Mouse (Mus musculus) heart, postnatal 0 days (tissue): Measurements from ENCODE around the gene Zbtb38. TPM values are rescaled to one million over a fixed set of nuclear protein-coding genes. Genes with fewer than 3 reads are reported as not detected.

ENCODE experiments used
- ATAC-seq: fragments of 200-750 bp; cut with Nextera tagmentation; 2 replicates; pipeline ENCODE4 v1.8.0; 2017; ENCODE audit warnings: low read depth, moderate number of reproducible peaks, moderate library complexity; ENCODE audit not compliant: insufficient read depth
- DNase-seq: peaks from one replicate; pipeline ENCODE4 v3.0.0-alpha.2; 2016; ENCODE audit warnings: low spot score
- H3K27ac ChIP-seq: fragments of 300-500 bp; sonication (generic); 2 replicates; pipeline ENCODE4 v1.5.1; 2014; ENCODE audit warnings: low read depth, mild to moderate bottlenecking
- H3K27me3 ChIP-seq: fragments of 300-500 bp; sonication (generic); 2 replicates; pipeline ENCODE4 v1.6.1; 2014; ENCODE audit warnings: low read length, mixed read lengths; ENCODE audit not compliant: control insufficient read depth, insufficient read depth
- H3K36me3 ChIP-seq: fragments of 300-500 bp; sonication (generic); replicated peaks from 2 replicates; pipeline ENCODE4 v1.6.1; 2014; ENCODE audit warnings: low read length, mixed read lengths; ENCODE audit not compliant: control insufficient read depth, insufficient read depth
- H3K4me1 ChIP-seq: fragments of 300-500 bp; sonication (generic); 2 replicates; pipeline ENCODE4 v1.6.1; 2014; ENCODE audit warnings: antibody characterized with exemption; ENCODE audit not compliant: control insufficient read depth, insufficient read depth
- H3K4me2 ChIP-seq: fragments of 300-500 bp; sonication (generic); 2 replicates; pipeline ENCODE4 v1.6.1; 2014; ENCODE audit warnings: low read depth, mild to moderate bottlenecking, low read length, moderate library complexity
- H3K4me3 ChIP-seq: fragments of 300-500 bp; sonication (generic); 2 replicates; pipeline ENCODE4 v1.5.1; 2014; ENCODE audit warnings: low read depth, low read length
- H3K9ac ChIP-seq: fragments of 300-500 bp; sonication (generic); replicated peaks from 2 replicates; pipeline ENCODE4 v1.6.1; 2014; ENCODE audit warnings: low read depth, low read length, mixed read lengths
- H3K9me3 ChIP-seq: fragments of 300-500 bp; sonication (generic); replicated peaks from 2 replicates; pipeline ENCODE4 v1.6.1; 2016; ENCODE audit warnings: low read length; ENCODE audit not compliant: control insufficient read depth
- CTCF ChIP-seq: IDR thresholded peaks from 2 replicates; pipeline ENCODE4 v1.5.1; 2016; ENCODE audit warnings: antibody characterized with exemption, control low read depth, low read depth
- EP300 ChIP-seq: IDR thresholded peaks from 2 replicates; pipeline ENCODE4 v1.6.1; 2016; ENCODE audit warnings: antibody characterized with exemption, low read depth
- WGBS: fragments of 180-500 bp; shearing (Covaris S2); extraction: QIAGEN DNeasy Blood & Tissue Kit; methylation state at CpG from one replicate; pipeline ENCODE4 v1.1.7; 2014; 5-methylcytosine and 5-hydroxymethylcytosine counted together
- polyA plus RNA-seq: library from polyadenylated mRNA; unstranded; fragments of >200 nt; fragmentation: Nextera tagmentation; extraction: Ambion mirVana; gene quantifications from 2 replicates; pipeline ENCODE4 v1.2.1, GENCODE M21; 2015
- total RNA-seq: library from RNA; depleted of rRNA; stranded (reverse); fragments of >200 nt; gene quantifications from 2 replicates; pipeline ENCODE4 v1.2.3, GENCODE M21; 2014; ENCODE audit warnings: low replicate concordance

Gene Zbtb38
- total and polyA plus RNA-seq, 2 experiments from 2014 or later: 28.7 to 44.5 TPM

GRCm38 (mm10) chr9:96792543-96792942 lies 39.9 kb upstream of the Zbtb38 start:
- Histone ChIP-seq H3K36me3 (no peaks in the 10 kb centered on the region), H3K9ac (no peak overlapping the region), H3K4me2 (no peak overlapping the region), H3K9me3 (no peaks in the 10 kb centered on the region), H3K4me3 (no peak overlapping the region), H3K27me3 (no peaks in the 10 kb centered on the region), H3K27ac (no peak overlapping the region), H3K4me1 (no peaks in the 10 kb centered on the region)
- no peak for ATAC-seq
- TF ChIP-seq EP300 (no peak), CTCF (no peak)
- WGBS: 76% methylated on average over 2 of the region's 2 CpGs
- DNase-seq: no peak

DNA sequence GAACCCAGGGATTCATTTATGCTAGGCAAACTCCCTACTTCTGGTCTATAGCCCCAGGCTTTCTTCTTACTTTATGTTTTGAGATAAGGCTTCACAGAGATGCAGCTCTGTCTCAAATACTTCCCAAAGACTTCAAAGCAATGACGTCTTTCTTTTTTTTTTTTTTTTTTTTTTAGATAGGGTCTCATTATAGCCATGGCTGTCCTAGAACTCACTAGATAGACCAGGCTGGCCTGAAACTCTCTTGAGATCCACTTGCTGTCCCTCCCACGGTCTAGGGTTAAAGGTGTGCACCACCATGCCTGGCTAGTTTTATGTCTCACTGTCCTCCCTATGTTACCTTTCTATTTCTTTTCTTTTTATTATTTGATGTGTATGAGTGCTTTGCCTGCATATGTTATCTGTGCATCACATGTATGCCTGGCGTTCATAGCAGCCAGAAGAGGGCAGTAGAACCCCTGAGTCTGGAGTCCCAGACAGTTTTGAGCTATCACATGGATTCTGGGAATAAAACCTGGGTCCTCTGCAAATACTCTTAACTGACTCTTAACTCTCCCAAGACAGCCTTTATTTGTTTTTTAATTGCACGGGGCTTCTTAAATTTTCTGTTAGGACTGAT lies 37.9 kb upstream of the Zbtb38 start:
- no peak overlapping the region for H3K4me2 ChIP-seq
- TF ChIP-seq CTCF (peak; percentile 17; the same call in 1 of the 2 replicates), EP300 (no peak)
- no peak overlapping the region for H3K4me3 ChIP-seq
- H3K9me3 ChIP-seq: no peaks in the 10 kb centered on the region
- ATAC-seq (no peak), DNase-seq (no peak)
- no peaks in the 10 kb centered on the region for H3K36me3 ChIP-seq
- no peak overlapping the region for H3K9ac ChIP-seq
- no peaks in the 10 kb centered on the region for H3K4me1 ChIP-seq
- 40% methylated on average over 4 of the region's 4 CpGs for WGBS
- no peaks in the 10 kb centered on the region for H3K27me3 ChIP-seq
- H3K27ac ChIP-seq: no peak overlapping the region

DNA sequence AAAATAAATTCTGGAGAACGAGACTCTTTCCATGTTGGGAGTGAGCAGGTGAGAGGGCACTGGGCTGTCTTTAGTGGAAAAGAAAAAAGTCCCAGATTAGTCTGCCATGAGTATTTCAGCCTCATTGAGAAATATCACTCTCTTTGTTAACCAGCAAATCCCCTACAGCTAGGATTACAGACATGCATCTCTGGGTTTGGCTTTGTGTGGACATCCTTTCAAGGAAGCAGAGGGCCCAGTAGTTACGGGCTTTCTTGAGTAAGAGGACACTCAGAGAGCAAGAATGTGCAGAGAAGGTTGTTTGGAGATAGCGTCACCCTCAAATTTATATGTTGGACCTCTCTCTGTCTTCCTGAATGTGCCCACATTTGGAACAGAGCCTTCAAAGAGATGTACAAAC lies 37.3 kb upstream of the Zbtb38 start:
- H3K4me1 ChIP-seq: no peaks in the 10 kb centered on the region
- no peaks in the 10 kb centered on the region for H3K9me3 ChIP-seq
- H3K4me3 ChIP-seq: no peak overlapping the region
- H3K36me3 ChIP-seq: no peaks in the 10 kb centered on the region
- no peak for ATAC-seq
- no peak overlapping the region for H3K9ac ChIP-seq
- 67% methylated on average over 3 of the region's 3 CpGs for WGBS
- TF ChIP-seq EP300: no peak
- no peak for TF ChIP-seq CTCF
- H3K27me3 ChIP-seq: no peaks in the 10 kb centered on the region
- H3K27ac ChIP-seq: no peak overlapping the region
- no peak overlapping the region for H3K4me2 ChIP-seq
- no peak for DNase-seq

DNA sequence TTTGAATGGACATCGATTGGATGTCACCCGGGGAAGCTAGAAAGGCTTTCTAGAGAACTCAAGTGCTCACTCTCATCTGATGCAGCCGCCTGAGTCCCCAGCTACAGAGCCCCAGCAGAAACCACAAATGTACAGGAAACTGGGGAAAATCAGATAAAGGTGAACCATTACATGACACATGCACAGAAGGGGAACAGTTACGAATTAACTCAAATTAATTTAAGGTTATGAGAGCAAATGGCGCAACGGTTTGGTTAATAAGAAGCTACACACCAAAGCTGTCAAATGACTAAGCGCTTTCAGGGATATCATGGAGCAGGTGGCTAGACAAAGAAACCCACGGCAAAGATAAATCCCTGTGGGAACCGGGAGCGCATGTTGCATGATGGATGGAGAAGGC lies 35.2 kb upstream of the Zbtb38 start:
- DNase-seq (no peak), ATAC-seq (no peak)
- Histone ChIP-seq H3K4me2 (no peak overlapping the region), H3K27me3 (no peaks in the 10 kb centered on the region), H3K4me1 (peaks cover 7% of the 10 kb centered on the region; the same call in 1 of the 2 replicates), H3K27ac (no peak overlapping the region), H3K9me3 (no peaks in the 10 kb centered on the region), H3K4me3 (no peak overlapping the region), H3K9ac (no peak overlapping the region), H3K36me3 (no peaks in the 10 kb centered on the region)
- no peak for TF ChIP-seq EP300
- TF ChIP-seq CTCF: no peak
- 87% methylated on average over 10 of the region's 10 CpGs for WGBS

DNA sequence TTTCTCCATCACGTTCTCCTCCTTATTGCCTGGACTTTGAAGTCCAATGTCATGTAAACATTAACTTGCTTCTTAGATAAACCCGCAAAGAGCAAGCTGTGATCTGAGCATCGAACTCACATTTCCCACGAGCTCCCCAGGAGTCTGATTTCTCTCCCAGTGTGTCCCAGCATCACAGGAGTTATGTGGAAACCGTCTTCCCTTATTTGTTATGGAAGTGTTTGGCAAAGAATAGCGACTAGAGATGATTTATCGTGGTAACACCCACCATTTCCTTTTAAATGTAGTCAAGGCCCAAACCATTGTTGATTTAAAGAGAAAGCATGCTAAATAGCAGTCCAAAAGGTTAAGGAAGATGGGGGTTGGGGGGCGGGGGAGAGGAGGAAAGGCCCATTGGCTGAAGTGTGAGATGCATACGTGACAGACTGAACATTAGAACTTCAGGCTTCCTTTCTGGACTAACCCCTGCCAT lies 33.3 kb upstream of the Zbtb38 start:
- H3K4me2 ChIP-seq: no peak overlapping the region
- no peaks in the 10 kb centered on the region for H3K36me3 ChIP-seq
- WGBS: 40% methylated on average over 9 of the region's 9 CpGs
- peaks cover 7% of the 10 kb centered on the region; the same call in 1 of the 2 replicates for H3K4me1 ChIP-seq
- ATAC-seq (no peak), DNase-seq (no peak)
- TF ChIP-seq CTCF (no peak), EP300 (no peak)
- no peak overlapping the region for H3K9ac ChIP-seq
- no peaks in the 10 kb centered on the region for H3K27me3 ChIP-seq
- H3K4me3 ChIP-seq: no peak overlapping the region
- no peak overlapping the region for H3K27ac ChIP-seq
- no peaks in the 10 kb centered on the region for H3K9me3 ChIP-seq

- DNase-seq (no peak), ATAC-seq (no peak)
- no peaks in the 10 kb centered on the region for H3K36me3 ChIP-seq
- TF ChIP-seq EP300 (no peak), CTCF (no peak)
- H3K9ac ChIP-seq: no peak overlapping the region
- H3K4me2 ChIP-seq: no peak overlapping the region
- H3K9me3 ChIP-seq: no peaks in the 10 kb centered on the region
- no peak overlapping the region for H3K27ac ChIP-seq
- peaks cover 7% of the 10 kb centered on the region; the same call in 1 of the 2 replicates for H3K4me1 ChIP-seq
- no peaks in the 10 kb centered on the region for H3K27me3 ChIP-seq
- no peak overlapping the region for H3K4me3 ChIP-seq
- WGBS: 58% methylated on average over 3 of the region's 3 CpGs
Observed at GRCm38 (mm10) chr9:96785187-96785586, 32.6 kb upstream of the Zbtb38 start.
